Mouse (Mus musculus) C2C12 (cell line): Measurements from ENCODE around the gene Taf5l.

Source experiments
- CTCF ChIP-seq: IDR thresholded peaks from one replicate; pipeline ENCODE4 v1.5.1; 2011; ENCODE audit not compliant: control insufficient read depth, insufficient read depth, insufficient read length
- MYOD1 ChIP-seq: IDR thresholded peaks from one replicate; pipeline ENCODE4 v1.6.1; 2011; ENCODE audit warnings: low read depth; ENCODE audit not compliant: control insufficient read depth, insufficient read length
- MYOG ChIP-seq: IDR thresholded peaks from one replicate; pipeline ENCODE4 v1.6.1; 2011; ENCODE audit not compliant: control insufficient read depth, insufficient read length; ENCODE audit errors: extremely low read depth
- USF1 ChIP-seq: IDR thresholded peaks from one replicate; pipeline ENCODE4 v1.6.1; 2011; ENCODE audit warnings: low read depth, mild to moderate bottlenecking, control low read depth, moderate library complexity

GRCm38 (mm10) chr8:124011989-124012586 is 9.1 kb downstream of the Taf5l start:
- no peak for TF ChIP-seq CTCF
- no peak for TF ChIP-seq MYOG
- TF ChIP-seq USF1, result no peak
- no peak for TF ChIP-seq MYOD1
